Mouse (Mus musculus): ENCODE measurements around the gene Tm7sf3. TPM values are rescaled to one million over a fixed set of nuclear protein-coding genes. Genes with fewer than 3 reads are reported as not detected.

Tm7sf3 gene
- total and polyA plus RNA-seq, 2 experiments, result 21.8 to 48.5 TPM

GRCm38 (mm10) chr6:146673696-146674095, 31.1 kb upstream of the Tm7sf3 start:
- no peaks in the 10 kb centered on the region for H3K4me1 ChIP-seq (ENCODE audit: control insufficient read depth, insufficient read depth, low read length)
- no peaks in the 10 kb centered on the region for H3K36me3 ChIP-seq (ENCODE audit: control insufficient read depth, insufficient read depth, low read length)
- no peak for TF ChIP-seq POLR2A (IDR thresholded peaks at IDR 0.05; ENCODE audit: extremely low read depth, insufficient read depth, low read length)
- DNase-seq (ENCODE audit: extremely low read depth, low read depth, low spot score), result no peak
- 82% methylated on average over 4 of the region's 4 CpGs for WGBS
- no peak overlapping the region for H3K9ac ChIP-seq (ENCODE audit: low read depth, low read length)
- H3K27me3 ChIP-seq (ENCODE audit: control insufficient read depth, insufficient read depth, low read length), result no peaks in the 10 kb centered on the region
- no peak overlapping the region for H3K27ac ChIP-seq (replicated peaks; ENCODE audit: insufficient read depth, low read depth, low read length)
- H3K79me2 ChIP-seq (ENCODE audit: control insufficient read depth, insufficient read depth, low read length), result no peaks in the 10 kb centered on the region
- H3K4me3 ChIP-seq (ENCODE audit: insufficient read depth, low read depth, low read length), result no peak overlapping the region

GRCm38 (mm10) chr6:146672106-146672505, 29.5 kb upstream of the Tm7sf3 start:
- no peak for DNase-seq (ENCODE audit: extremely low read depth, low read depth, low spot score)
- Histone ChIP-seq H3K27ac (replicated peaks; ENCODE audit: insufficient read depth, low read depth, low read length) (no peak overlapping the region), H3K27me3 (ENCODE audit: control insufficient read depth, insufficient read depth, low read length) (no peaks in the 10 kb centered on the region), H3K79me2 (ENCODE audit: control insufficient read depth, insufficient read depth, low read length) (no peaks in the 10 kb centered on the region), H3K36me3 (ENCODE audit: control insufficient read depth, insufficient read depth, low read length) (no peaks in the 10 kb centered on the region), H3K9ac (ENCODE audit: low read depth, low read length) (no peak overlapping the region), H3K4me1 (ENCODE audit: control insufficient read depth, insufficient read depth, low read length) (no peaks in the 10 kb centered on the region), H3K4me3 (ENCODE audit: insufficient read depth, low read depth, low read length) (no peak overlapping the region)
- 87% methylated on average over 5 of the region's 5 CpGs for WGBS
- TF ChIP-seq POLR2A (IDR thresholded peaks at IDR 0.05; ENCODE audit: extremely low read depth, insufficient read depth, low read length) (no peak), CTCF (IDR thresholded peaks at IDR 0.05; ENCODE audit: low read depth, low read length) (no peak)

GRCm38 (mm10) chr6:146670956-146671855, 28.6 kb upstream of the Tm7sf3 start:
- Histone ChIP-seq H3K79me2 (ENCODE audit: control insufficient read depth, insufficient read depth, low read length) (no peaks in the 10 kb centered on the region), H3K36me3 (ENCODE audit: control insufficient read depth, insufficient read depth, low read length) (no peaks in the 10 kb centered on the region), H3K4me3 (ENCODE audit: insufficient read depth, low read depth, low read length) (no peak overlapping the region), H3K9ac (ENCODE audit: low read depth, low read length) (no peak overlapping the region), H3K4me1 (ENCODE audit: control insufficient read depth, insufficient read depth, low read length) (no peaks in the 10 kb centered on the region), H3K27ac (replicated peaks; ENCODE audit: insufficient read depth, low read depth, low read length) (no peak overlapping the region), H3K27me3 (ENCODE audit: control insufficient read depth, insufficient read depth, low read length) (no peaks in the 10 kb centered on the region)
- no peak for DNase-seq (ENCODE audit: extremely low read depth, low read depth, low spot score)
- WGBS, result 77% methylated on average over 15 of the region's 15 CpGs
- TF ChIP-seq POLR2A (IDR thresholded peaks at IDR 0.05; ENCODE audit: extremely low read depth, insufficient read depth, low read length) (no peak), CTCF (IDR thresholded peaks at IDR 0.05; ENCODE audit: low read depth, low read length) (no peak)

GRCm38 (mm10) chr6:146668606-146669005, 26.0 kb upstream of the Tm7sf3 start:
- Histone ChIP-seq H3K9ac (ENCODE audit: low read depth, low read length) (no peak overlapping the region), H3K4me1 (ENCODE audit: control insufficient read depth, insufficient read depth, low read length) (peaks cover 5% of the 10 kb centered on the region), H3K27ac (replicated peaks; ENCODE audit: insufficient read depth, low read depth, low read length) (no peak overlapping the region), H3K4me3 (ENCODE audit: insufficient read depth, low read depth, low read length) (no peak overlapping the region), H3K79me2 (ENCODE audit: control insufficient read depth, insufficient read depth, low read length) (no peaks in the 10 kb centered on the region), H3K36me3 (ENCODE audit: control insufficient read depth, insufficient read depth, low read length) (no peaks in the 10 kb centered on the region), H3K27me3 (ENCODE audit: control insufficient read depth, insufficient read depth, low read length) (no peaks in the 10 kb centered on the region)
- DNase-seq (ENCODE audit: extremely low read depth, low read depth, low spot score), result no peak
- TF ChIP-seq CTCF (IDR thresholded peaks at IDR 0.05; ENCODE audit: low read depth, low read length) (no peak), POLR2A (IDR thresholded peaks at IDR 0.05; ENCODE audit: extremely low read depth, insufficient read depth, low read length) (no peak)

- TF ChIP-seq POLR2A (IDR thresholded peaks at IDR 0.05; ENCODE audit: extremely low read depth, insufficient read depth, low read length) (no peak), CTCF (IDR thresholded peaks at IDR 0.05; ENCODE audit: low read depth, low read length) (no peak)
- H3K79me2 ChIP-seq (ENCODE audit: control insufficient read depth, insufficient read depth, low read length), result no peaks in the 10 kb centered on the region
- 80% methylated on average over 6 of the region's 6 CpGs for WGBS
- H3K27me3 ChIP-seq (ENCODE audit: control insufficient read depth, insufficient read depth, low read length), result no peaks in the 10 kb centered on the region
- H3K9ac ChIP-seq (ENCODE audit: low read depth, low read length), result no peak overlapping the region
- no peak overlapping the region for H3K4me3 ChIP-seq (ENCODE audit: insufficient read depth, low read depth, low read length)
- H3K36me3 ChIP-seq (ENCODE audit: control insufficient read depth, insufficient read depth, low read length), result no peaks in the 10 kb centered on the region
- H3K4me1 ChIP-seq (ENCODE audit: control insufficient read depth, insufficient read depth, low read length), result peaks cover 5% of the 10 kb centered on the region
- H3K27ac ChIP-seq (replicated peaks; ENCODE audit: insufficient read depth, low read depth, low read length), result no peak overlapping the region
- DNase-seq (ENCODE audit: extremely low read depth, low read depth, low spot score), result no peak
Measured at GRCm38 (mm10) chr6:146666811-146667210, 24.2 kb upstream of the Tm7sf3 start.

- H3K4me3 ChIP-seq (ENCODE audit: insufficient read depth, low read depth, low read length), result no peak overlapping the region
- H3K36me3 ChIP-seq (ENCODE audit: control insufficient read depth, insufficient read depth, low read length), result no peaks in the 10 kb centered on the region
- 59% methylated on average over 2 of the region's 2 CpGs for WGBS
- H3K27me3 ChIP-seq (ENCODE audit: control insufficient read depth, insufficient read depth, low read length), result no peaks in the 10 kb centered on the region
- H3K4me1 ChIP-seq (ENCODE audit: control insufficient read depth, insufficient read depth, low read length), result peaks cover 5% of the 10 kb centered on the region
- TF ChIP-seq CTCF (IDR thresholded peaks at IDR 0.05; ENCODE audit: low read depth, low read length), result no peak
- peak; percentile 35 for DNase-seq (ENCODE audit: extremely low read depth, low read depth, low spot score)
- no peaks in the 10 kb centered on the region for H3K79me2 ChIP-seq (ENCODE audit: control insufficient read depth, insufficient read depth, low read length)
- no peak overlapping the region for H3K27ac ChIP-seq (replicated peaks; ENCODE audit: insufficient read depth, low read depth, low read length)
- no peak overlapping the region for H3K9ac ChIP-seq (ENCODE audit: low read depth, low read length)
Measured at GRCm38 (mm10) chr6:146665408-146665807, 22.8 kb upstream of the Tm7sf3 start.

Measured in liver, adult 2 months (tissue).